Mouse (Mus musculus) midbrain, postnatal 0 days (tissue): Measurements from ENCODE around the gene Qsox2. TPM values are rescaled to one million over a fixed set of nuclear protein-coding genes. Genes with fewer than 3 reads are reported as not detected.

Experiments
- ATAC-seq: fragments of 200-750 bp; cut with Nextera tagmentation; 2 replicates; pipeline ENCODE4 v1.8.0; 2017; ENCODE audit warnings: moderate number of reproducible peaks, mild to moderate bottlenecking, moderate TSS enrichment, moderate library complexity; ENCODE audit not compliant: low FRiP score
- DNase-seq: peaks from one replicate; pipeline ENCODE4 v3.0.0-alpha.2; 2015; ENCODE audit warnings: low spot score
- H3K27ac ChIP-seq: fragments of 300-500 bp; sonication (generic); 2 replicates; pipeline ENCODE4 v1.5.1; 2014; ENCODE audit warnings: low read depth, mild to moderate bottlenecking, low read length, mixed read lengths
- H3K27me3 ChIP-seq: fragments of 300-500 bp; sonication (generic); 2 replicates; pipeline ENCODE4 v1.6.1; 2014; ENCODE audit warnings: low read length, control low read depth, mixed read lengths; ENCODE audit not compliant: insufficient read depth
- H3K36me3 ChIP-seq: fragments of 300-500 bp; sonication (generic); 2 replicates; pipeline ENCODE4 v1.6.1; 2014; ENCODE audit warnings: low read length, control low read depth, mixed read lengths; ENCODE audit not compliant: insufficient read depth
- H3K4me1 ChIP-seq: fragments of 300-500 bp; sonication (generic); 2 replicates; pipeline ENCODE4 v1.6.1; 2014; ENCODE audit warnings: mild to moderate bottlenecking, control low read depth, antibody characterized with exemption, low read length, mixed read lengths; ENCODE audit not compliant: insufficient read depth
- H3K4me2 ChIP-seq: fragments of 300-500 bp; sonication (generic); 2 replicates; pipeline ENCODE4 v1.6.1; 2014; ENCODE audit warnings: low read depth, mild to moderate bottlenecking, low read length, mixed read lengths; ENCODE audit not compliant: poor library complexity, severe bottlenecking
- H3K4me3 ChIP-seq: fragments of 300-500 bp; sonication (generic); 2 replicates; pipeline ENCODE4 v1.5.1; 2014; ENCODE audit warnings: low read depth, mild to moderate bottlenecking, low read length, moderate library complexity
- H3K9ac ChIP-seq: fragments of 300-500 bp; sonication (generic); replicated peaks from 2 replicates; pipeline ENCODE4 v1.6.1; 2014; ENCODE audit warnings: mild to moderate bottlenecking, low read length, moderate library complexity, mixed read lengths; ENCODE audit not compliant: poor library complexity, severe bottlenecking
- H3K9me3 ChIP-seq: fragments of 300-500 bp; sonication (generic); 2 replicates; pipeline ENCODE4 v1.6.1; 2016; ENCODE audit warnings: low read length, control low read depth
- CTCF ChIP-seq: IDR thresholded peaks from 2 replicates; pipeline ENCODE4 v1.5.1; 2016; ENCODE audit warnings: antibody characterized with exemption, mild to moderate bottlenecking
- WGBS: fragments of 180-500 bp; shearing (Covaris S2); extraction: QIAGEN DNeasy Blood & Tissue Kit; methylation state at CpG from one replicate; pipeline ENCODE4 v1.1.7; 2014; 5-methylcytosine and 5-hydroxymethylcytosine counted together
- polyA plus RNA-seq: library from polyadenylated mRNA; unstranded; fragments of >200 nt; fragmentation: Nextera tagmentation; extraction: Ambion mirVana; gene quantifications from 2 replicates; pipeline ENCODE4 v1.2.1, GENCODE M21; 2015
- total RNA-seq: library from RNA; depleted of rRNA; stranded (reverse); fragments of >200 nt; gene quantifications from 2 replicates; pipeline ENCODE4 v1.2.3, GENCODE M21; 2014; rRNA removed

The Qsox2 gene
- total and polyA plus RNA-seq, 2 experiments from 2014 or later: 8.4 to 19.2 TPM

DNA sequence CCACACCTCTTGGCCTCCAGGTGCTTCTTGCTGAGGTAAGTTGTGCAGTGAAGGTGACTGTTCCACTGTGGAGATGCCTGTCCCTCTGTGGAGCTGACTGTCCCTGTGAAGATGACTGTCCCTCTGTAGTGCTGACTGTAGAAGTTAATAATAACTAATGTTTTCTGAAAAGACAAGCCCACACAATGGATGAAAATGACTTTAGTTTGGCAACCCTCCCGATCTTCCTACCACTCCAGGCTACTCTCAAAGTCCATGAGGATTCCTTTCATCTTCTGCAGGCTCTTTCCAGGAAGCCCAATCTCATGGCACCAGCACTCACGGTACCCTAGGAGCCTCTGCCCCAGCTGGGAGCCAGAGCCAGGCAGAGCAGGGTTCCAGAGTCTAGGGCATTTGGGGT is 66.9 kb downstream of the Qsox2 start:
- no peak overlapping the region for H3K27ac ChIP-seq
- TF ChIP-seq CTCF: no peak
- no peak for DNase-seq
- no peaks in the 10 kb centered on the region for H3K36me3 ChIP-seq
- no peak for ATAC-seq
- 48% methylated on average over 2 of the region's 2 CpGs for WGBS
- H3K27me3 ChIP-seq: 0 out of 2 replicates have a peak, but pooled peaks cover 4% of the 10 kb centered on the region
- H3K4me3 ChIP-seq: no peak overlapping the region
- H3K4me1 ChIP-seq: no peaks in the 10 kb centered on the region
- no peak overlapping the region for H3K9ac ChIP-seq
- no peak overlapping the region for H3K4me2 ChIP-seq
- H3K9me3 ChIP-seq: no peaks in the 10 kb centered on the region

DNA sequence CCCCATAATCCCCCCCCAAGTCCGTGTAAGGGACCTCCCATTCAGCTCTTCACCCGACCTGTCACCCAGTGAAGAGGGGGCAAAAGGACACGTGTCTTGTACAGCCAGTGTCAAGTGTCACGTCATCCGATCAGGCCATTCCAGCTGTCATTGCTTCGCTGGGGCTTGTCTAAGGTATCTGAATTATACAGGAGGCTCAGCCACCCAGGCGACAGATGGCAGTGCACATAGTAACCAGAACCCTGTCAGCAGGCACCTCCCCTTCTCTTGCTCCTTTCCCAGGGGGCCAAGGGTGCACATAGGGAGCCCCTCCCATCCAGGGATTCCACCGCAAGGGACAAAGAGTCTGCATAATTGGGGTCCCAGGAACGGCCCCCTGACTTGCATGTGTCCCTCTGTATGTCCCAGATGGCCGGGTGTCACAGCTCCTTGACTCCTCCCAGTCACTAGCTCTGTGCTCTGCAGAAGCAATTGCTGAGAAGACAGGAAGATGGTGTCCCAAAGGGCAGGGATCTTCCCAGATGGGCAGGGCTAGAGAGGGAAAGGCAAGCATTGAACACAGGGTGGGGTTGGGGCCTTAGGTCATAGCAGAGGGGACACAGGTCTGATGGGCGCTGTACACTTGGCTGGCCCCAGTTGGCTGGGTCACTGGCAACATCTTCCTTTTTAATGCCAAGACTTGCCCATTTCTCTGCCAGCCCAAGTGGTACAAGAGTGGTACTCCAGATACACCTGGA is 68.3 kb downstream of the Qsox2 start:
- ATAC-seq (no peak), DNase-seq (no peak)
- H3K9ac ChIP-seq: no peak overlapping the region
- no peak overlapping the region for H3K4me2 ChIP-seq
- H3K36me3 ChIP-seq: no peaks in the 10 kb centered on the region
- H3K9me3 ChIP-seq: no peaks in the 10 kb centered on the region
- no peak overlapping the region for H3K4me3 ChIP-seq
- TF ChIP-seq CTCF: no peak
- no peaks in the 10 kb centered on the region for H3K4me1 ChIP-seq
- H3K27me3 ChIP-seq: 0 out of 2 replicates have a peak, but pooled peaks cover 4% of the 10 kb centered on the region
- no peak overlapping the region for H3K27ac ChIP-seq
- 29% methylated on average over 11 of the region's 11 CpGs for WGBS

DNA sequence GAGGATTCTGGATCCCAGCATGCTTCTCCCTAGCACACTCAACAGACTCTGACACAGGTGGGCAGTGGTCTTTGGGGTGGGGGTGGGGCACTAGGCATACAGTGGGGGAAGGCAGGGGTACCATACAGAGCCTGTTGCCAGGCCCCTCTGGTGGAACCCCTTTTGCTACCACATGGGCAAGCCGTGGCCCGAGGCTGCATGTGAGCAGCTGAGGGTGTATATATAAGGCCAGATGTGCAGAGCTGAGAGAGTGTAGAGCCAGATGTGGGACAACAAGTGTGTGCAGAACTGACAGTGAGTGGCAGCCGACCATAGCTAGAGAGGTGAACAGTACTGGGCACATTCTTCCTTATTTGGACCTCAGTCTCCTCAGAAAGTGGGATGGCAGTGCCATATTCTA is 70.4 kb downstream of the Qsox2 start:
- no peaks in the 10 kb centered on the region for H3K36me3 ChIP-seq
- no peak overlapping the region for H3K27ac ChIP-seq
- WGBS: 84% methylated on average over 3 of the region's 3 CpGs
- no peak overlapping the region for H3K9ac ChIP-seq
- no peak for TF ChIP-seq CTCF
- H3K4me1 ChIP-seq: no peaks in the 10 kb centered on the region
- no peak overlapping the region for H3K4me2 ChIP-seq
- ATAC-seq: no peak
- H3K9me3 ChIP-seq: no peaks in the 10 kb centered on the region
- no peaks in the 10 kb centered on the region for H3K27me3 ChIP-seq
- H3K4me3 ChIP-seq: no peak overlapping the region
- DNase-seq: no peak

Other genes with a start within 250 kb of the Qsox2 start
- 100 and 123 TPM in 2 replicates for gene Ubac1, start 215.8 kb downstream of the Qsox2 start, total RNA-seq
- 151 and 158 TPM in 2 replicates for gene Ubac1, start 215.8 kb downstream of the Qsox2 start, polyA plus RNA-seq
- gene Nacc2, start 114.3 kb downstream of the Qsox2 start, total RNA-seq: 35.2 and 40.7 TPM in 2 replicates
- 21.4 and 23.9 TPM in 2 replicates for gene Nacc2, start 114.3 kb downstream of the Qsox2 start, polyA plus RNA-seq
- gene Lhx3, start 29.2 kb downstream of the Qsox2 start, total RNA-seq: 0.38 TPM in 1 of 2 replicates, not detected in the other
- gene Lhx3, start 29.2 kb downstream of the Qsox2 start, polyA plus RNA-seq: 0.12 TPM in 1 of 2 replicates, not detected in the other
- 2.8 and 3.7 TPM in 2 replicates for gene Ccdc187, start 57.0 kb upstream of the Qsox2 start, total RNA-seq
- gene Ccdc187, start 57.0 kb upstream of the Qsox2 start, polyA plus RNA-seq: 0.16 and 0.23 TPM in 2 replicates
- gene Gpsm1, start 78.0 kb upstream of the Qsox2 start, total RNA-seq: 286 and 298 TPM in 2 replicates
- gene Gpsm1, start 78.0 kb upstream of the Qsox2 start, polyA plus RNA-seq: 162 and 163 TPM in 2 replicates
- 27.4 and 34.3 TPM in 2 replicates for gene Dnlz, start 114.6 kb upstream of the Qsox2 start, total RNA-seq
- gene Dnlz, start 114.6 kb upstream of the Qsox2 start, polyA plus RNA-seq: 24.1 and 26.0 TPM in 2 replicates
- gene Card9, start 123.4 kb upstream of the Qsox2 start, total RNA-seq: 7.0 and 11.9 TPM in 2 replicates
- gene Card9, start 123.4 kb upstream of the Qsox2 start, polyA plus RNA-seq: 1.4 and 1.6 TPM in 2 replicates
- gene Snapc4, start 143.1 kb upstream of the Qsox2 start, total RNA-seq: 44.7 and 66.4 TPM in 2 replicates
- 27.8 and 29.1 TPM in 2 replicates for gene Snapc4, start 143.1 kb upstream of the Qsox2 start, polyA plus RNA-seq
- 157 and 162 TPM in 2 replicates for gene Entr1, start 151.8 kb upstream of the Qsox2 start, total RNA-seq
- 144 and 156 TPM in 2 replicates for gene Entr1, start 151.8 kb upstream of the Qsox2 start, polyA plus RNA-seq
- gene Pmpca, start 151.8 kb upstream of the Qsox2 start, total RNA-seq: 64.8 and 71.1 TPM in 2 replicates
- gene Pmpca, start 151.8 kb upstream of the Qsox2 start, polyA plus RNA-seq: 85.1 and 91.9 TPM in 2 replicates
- 29.0 and 32.2 TPM in 2 replicates for gene Inpp5e, start 171.7 kb upstream of the Qsox2 start, total RNA-seq
- gene Inpp5e, start 171.7 kb upstream of the Qsox2 start, polyA plus RNA-seq: 16.5 and 18.2 TPM in 2 replicates
- 63.3 and 76.7 TPM in 2 replicates for gene Sec16a, start 207.7 kb upstream of the Qsox2 start, total RNA-seq
- gene Sec16a, start 207.7 kb upstream of the Qsox2 start, polyA plus RNA-seq: 9.9 and 12.6 TPM in 2 replicates